Mouse (Mus musculus): ENCODE measurements around the gene Olfr90. TPM values are rescaled to one million over a fixed set of nuclear protein-coding genes. Genes with fewer than 3 reads are reported as not detected.

Olfr90 gene
- polyA plus RNA-seq, 1 experiment from 2014 or later, result not detected

GRCm38 (mm10) chr17:37044651-37045244 lies 43.6 kb downstream of the Olfr90 start:
- Histone ChIP-seq H3K4me3 (peak overlapping the region; percentile 88), H3K27me3 (0 out of 2 replicates have a peak, but pooled peaks cover 5% of the 10 kb centered on the region), H3K4me1 (peaks cover 25% of the 10 kb centered on the region), H3K36me3 (no peaks in the 10 kb centered on the region), H3K9me3 (no peaks in the 10 kb centered on the region), H3K4me2 (replicated peaks) (peak overlapping the region; percentile 88), H3K9ac (peak overlapping the region; percentile 87), H3K27ac (peak overlapping the region; percentile 91)
- no peak for ATAC-seq (ENCODE audit: insufficient number of reproducible peaks, insufficient read depth, low FRiP score, low TSS enrichment)
- WGBS, result 77% methylated on average over 7 of the region's 7 CpGs

- H3K9ac ChIP-seq, result no peak overlapping the region
- no peaks in the 10 kb centered on the region for H3K36me3 ChIP-seq
- no peak overlapping the region for H3K4me2 ChIP-seq (replicated peaks)
- no peaks in the 10 kb centered on the region for H3K4me1 ChIP-seq
- H3K27ac ChIP-seq, result no peak overlapping the region
- 67% methylated on average over 2 of the region's 2 CpGs for WGBS
- no peaks in the 10 kb centered on the region for H3K9me3 ChIP-seq
- no peaks in the 10 kb centered on the region for H3K27me3 ChIP-seq
- ATAC-seq (ENCODE audit: insufficient number of reproducible peaks, insufficient read depth, low FRiP score, low TSS enrichment), result no peak
- no peak overlapping the region for H3K4me3 ChIP-seq
Observed at GRCm38 (mm10) chr17:37039127-37039894, 49.0 kb downstream of the Olfr90 start.

Other genes starting within 250 kb of the Olfr90 start
- gene Trim15, start 221.3 kb downstream of the Olfr90 start, polyA plus RNA-seq (2016; fragmentation: Nextera tagmentation; extraction: Ambion mirVana), result 0.17 and 0.40 TPM in 2 replicates
- 6.6 and 7.2 TPM in 2 replicates for gene Trim10, start 218.9 kb downstream of the Olfr90 start, polyA plus RNA-seq (2016; fragmentation: Nextera tagmentation; extraction: Ambion mirVana)
- gene Trim40, start 198.4 kb downstream of the Olfr90 start, polyA plus RNA-seq (2016; fragmentation: Nextera tagmentation; extraction: Ambion mirVana), result not detected in 2 replicates
- gene Trim31, start 190.4 kb downstream of the Olfr90 start, polyA plus RNA-seq (2016; fragmentation: Nextera tagmentation; extraction: Ambion mirVana), result not detected in 2 replicates
- gene Rnf39, start 145.6 kb downstream of the Olfr90 start, polyA plus RNA-seq (2016; fragmentation: Nextera tagmentation; extraction: Ambion mirVana), result 0.23 and 0.41 TPM in 2 replicates
- gene Ppp1r11, start 136.8 kb downstream of the Olfr90 start, polyA plus RNA-seq (2016; fragmentation: Nextera tagmentation; extraction: Ambion mirVana), result 111 and 122 TPM in 2 replicates
- 98.7 and 112 TPM in 2 replicates for gene Znrd1, start 129.9 kb downstream of the Olfr90 start, polyA plus RNA-seq (2016; fragmentation: Nextera tagmentation; extraction: Ambion mirVana)
- 4.8 and 6.5 TPM in 2 replicates for gene Znrd1as, start 129.9 kb downstream of the Olfr90 start, polyA plus RNA-seq (2016; fragmentation: Nextera tagmentation; extraction: Ambion mirVana)
- not detected in 2 replicates for gene 2410137M14Rik, start 107.3 kb downstream of the Olfr90 start, polyA plus RNA-seq (2016; fragmentation: Nextera tagmentation; extraction: Ambion mirVana)
- gene H2-M5, start 99.0 kb downstream of the Olfr90 start, polyA plus RNA-seq (2016; fragmentation: Nextera tagmentation; extraction: Ambion mirVana), result 1.2 and 1.3 TPM in 2 replicates
- 151 and 169 TPM in 2 replicates for gene Zfp57, start 87.3 kb downstream of the Olfr90 start, polyA plus RNA-seq (2016; fragmentation: Nextera tagmentation; extraction: Ambion mirVana)
- gene Mog, start 65.1 kb downstream of the Olfr90 start, polyA plus RNA-seq (2016; fragmentation: Nextera tagmentation; extraction: Ambion mirVana), result 0.38 and 0.70 TPM in 2 replicates
- gene Gabbr1, start 42.5 kb downstream of the Olfr90 start, polyA plus RNA-seq (2016; fragmentation: Nextera tagmentation; extraction: Ambion mirVana), result 19.8 and 20.5 TPM in 2 replicates
- gene Olfr91, start 9.8 kb upstream of the Olfr90 start, polyA plus RNA-seq (2016; fragmentation: Nextera tagmentation; extraction: Ambion mirVana), result 0.08 TPM in 1 of 2 replicates, not detected in the other
- gene Olfr92, start 31.6 kb upstream of the Olfr90 start, polyA plus RNA-seq (2016; fragmentation: Nextera tagmentation; extraction: Ambion mirVana), result not detected in 2 replicates
- not detected in 2 replicates for gene Olfr93, start 73.0 kb upstream of the Olfr90 start, polyA plus RNA-seq (2016; fragmentation: Nextera tagmentation; extraction: Ambion mirVana)
- gene Ubd, start 105.4 kb upstream of the Olfr90 start, polyA plus RNA-seq (2016; fragmentation: Nextera tagmentation; extraction: Ambion mirVana), result 0.18 TPM in 1 of 2 replicates, not detected in the other
- gene Olfr94, start 112.5 kb upstream of the Olfr90 start, polyA plus RNA-seq (2016; fragmentation: Nextera tagmentation; extraction: Ambion mirVana), result 0.17 TPM in 1 of 2 replicates, not detected in the other
- gene Olfr95, start 124.6 kb upstream of the Olfr90 start, polyA plus RNA-seq (2016; fragmentation: Nextera tagmentation; extraction: Ambion mirVana), result not detected in 2 replicates
- gene Olfr96, start 131.6 kb upstream of the Olfr90 start, polyA plus RNA-seq (2016; fragmentation: Nextera tagmentation; extraction: Ambion mirVana), result not detected in 2 replicates
- not detected in 2 replicates for gene Olfr97, start 148.8 kb upstream of the Olfr90 start, polyA plus RNA-seq (2016; fragmentation: Nextera tagmentation; extraction: Ambion mirVana)
- not detected in 2 replicates for gene Olfr98, start 175.2 kb upstream of the Olfr90 start, polyA plus RNA-seq (2016; fragmentation: Nextera tagmentation; extraction: Ambion mirVana)
- 1.4 and 1.5 TPM in 2 replicates for gene H2-M3, start 181.7 kb upstream of the Olfr90 start, polyA plus RNA-seq (2016; fragmentation: Nextera tagmentation; extraction: Ambion mirVana)
- gene Olfr99, start 195.0 kb upstream of the Olfr90 start, polyA plus RNA-seq (2016; fragmentation: Nextera tagmentation; extraction: Ambion mirVana), result not detected in 2 replicates
- gene Olfr101, start 215.8 kb upstream of the Olfr90 start, polyA plus RNA-seq (2016; fragmentation: Nextera tagmentation; extraction: Ambion mirVana), result not detected in 2 replicates
- gene Olfr102, start 228.6 kb upstream of the Olfr90 start, polyA plus RNA-seq (2016; fragmentation: Nextera tagmentation; extraction: Ambion mirVana), result not detected in 2 replicates